8 mouse cellular contexts compared by ENCODE assay signal in genomic region chr5:33737903-33738321, GRCm38 (mm10). TPM values are rescaled to one million over a fixed set of nuclear protein-coding genes. Genes with fewer than 3 reads are reported as not detected.
A peak's percentile ranks its signal among the peaks of the same experiment; 100 is the strongest.
DNase-seq lines count a peak whose midpoint lies in the region; ATAC-seq and TF ChIP-seq lines count a peak whose summit lies in the region.

No protein-coding gene starts in this region.

- TF ChIP-seq CTCF in E14TG2a.4 (conservative IDR thresholded peaks at IDR 0.05; ENCODE audit: low read length), result peak; percentile 90
- TF ChIP-seq CTCF in lung, embryonic 14.5 days (IDR thresholded peaks at IDR 0.05; ENCODE audit: low read depth), result peak; percentile 91

- peaks cover 40% of the 10 kb centered on the region for H3K36me3 ChIP-seq in E14TG2a.4 (ENCODE audit: insufficient read depth, low read length)
- H3K36me3 ChIP-seq in lung, embryonic 14.5 days (ENCODE audit: insufficient read depth), result peaks cover 48% of the 10 kb centered on the region

- no peak overlapping the region for H3K9ac ChIP-seq in lung, embryonic 14.5 days

- H3K4me2 ChIP-seq in lung, embryonic 14.5 days, result no peak overlapping the region

- H3K4me1 ChIP-seq in E14TG2a.4 (replicated peaks; ENCODE audit: low read depth, low read length), result 0 out of 2 replicates have a peak, but pooled peaks cover 3% of the 10 kb centered on the region
- H3K4me1 ChIP-seq in lung, embryonic 14.5 days (ENCODE audit: insufficient read depth), result no peaks in the 10 kb centered on the region

- no peaks in the 10 kb centered on the region for H3K9me3 ChIP-seq in E14TG2a.4 (ENCODE audit: low read length)
- H3K9me3 ChIP-seq in lung, embryonic 14.5 days (ENCODE audit: low read depth, low read length), result no peaks in the 10 kb centered on the region

- no peak overlapping the region for H3K27ac ChIP-seq in lung, embryonic 14.5 days (ENCODE audit: low read depth)

- WGBS in lung, embryonic 14.5 days, result 15% methylated on average over 7 of the region's 7 CpGs

- H3K27me3 ChIP-seq in E14TG2a.4 (ENCODE audit: insufficient read depth, low read length), result peaks cover 26% of the 10 kb centered on the region
- H3K27me3 ChIP-seq in lung, embryonic 14.5 days (ENCODE audit: insufficient read depth, low read length), result no peaks in the 10 kb centered on the region

- DNase-seq in adrenal gland, adult 18-20 months (ENCODE audit: low spot score in 2 of 2), result peak; percentile 63 to 76
- peak; percentile 86 for DNase-seq in embryo, embryonic 10.5 days (ENCODE audit: low spot score)
- peak; percentile 61 for DNase-seq in heart, adult 8-10 months (ENCODE audit: low spot score)
- peak; percentile 77 to 91 for DNase-seq in kidney, postnatal 36 days
- peak; percentile 92 for DNase-seq in lung, embryonic 14.5 days
- peak; percentile 75 to 85 for DNase-seq in right cerebral cortex, adult 2 months (ENCODE audit: low spot score in 2 of 2)

- no peak overlapping the region for H3K4me3 ChIP-seq in E14TG2a.4 (replicated peaks; ENCODE audit: low read length)
- H3K4me3 ChIP-seq in lung, embryonic 14.5 days (ENCODE audit: low read depth, low read length), result no peak overlapping the region

- peak; percentile 58 for ATAC-seq in lung, embryonic 14.5 days (ENCODE audit: insufficient read depth)
- no peak for ATAC-seq in inflammation-experienced regulatory T-cells, adult 6 months

RNA-seq across cellular contexts. Expression of gene Fgfr3, which starts 16.4 kb away (rescaled TPM):
- 1 to 10 TPM; 3.1 to 6.1 TPM for total RNA-seq in adrenal gland, adult 18-20 months (2021)
- 10 to 100 TPM in 2 of 4 experiments, 1 to 10 TPM in 2; 5.7 to 10.7 (median 9.3) TPM for total RNA-seq in heart, adult 8-10 months (2022)
- polyA plus RNA-seq in lung, embryonic 14.5 days (2014; fragmentation: Nextera tagmentation; extraction: Ambion mirVana), result 51.0 and 52.5 TPM in 2 replicates
- polyA plus RNA-seq in inflammation-experienced regulatory T-cells, adult 6 months (2017; shearing (Covaris generic)), result not detected

RNA-seq across cellular contexts. Expression of gene Letm1, which starts 44.7 kb away (rescaled TPM):
- 100 to 1,000 TPM; 151 to 196 TPM for total RNA-seq in adrenal gland, adult 18-20 months (2021)
- 100 to 1,000 TPM; 135 to 149 (median 141) TPM for total RNA-seq in heart, adult 8-10 months (2022)
- 50.2 and 53.7 TPM in 2 replicates for polyA plus RNA-seq in lung, embryonic 14.5 days (2014; fragmentation: Nextera tagmentation; extraction: Ambion mirVana)
- polyA plus RNA-seq in inflammation-experienced regulatory T-cells, adult 6 months (2017; shearing (Covaris generic)), result 10 to 100 TPM in 2 of 3 experiments, 1 to 10 TPM in 1; 9.1 to 21.2 (median 19.4) TPM
